ENCODE assay signal across 8 mouse cellular contexts in genomic region chr13:37508385-37509351, GRCm38 (mm10).
DNase-seq lines count a peak whose midpoint lies in the region; ATAC-seq lines count a peak whose summit lies in the region.

No protein-coding gene starts in this region.

- no peak overlapping the region for H3K4me3 ChIP-seq in heart, embryonic 15.5 days

- no peaks in the 10 kb centered on the region for H3K9me3 ChIP-seq in heart, embryonic 15.5 days (replicated peaks)

- H3K27ac ChIP-seq in heart, embryonic 15.5 days, result peak overlapping the region; percentile 85

- peak; percentile 57 for DNase-seq in embryo, embryonic 10 days (ENCODE audit: low spot score)
- no peak for DNase-seq in embryo, embryonic 10.5 days (ENCODE audit: low spot score)
- DNase-seq in adrenal gland, postnatal 14 days, result peak; percentile 76
- DNase-seq in kidney, postnatal 10 days, result peak; percentile 56
- DNase-seq in lung, postnatal 36 days, result peak; percentile 76
- no peak for DNase-seq in frontal cortex, postnatal 25 days (ENCODE audit: low spot score in 2 of 2)
- DNase-seq in frontal cortex, adult 2 months (ENCODE audit: extremely low spot score in 1 of 2, low spot score in 1 of 2), result no peak

- peak; percentile 14; the same call in 1 of the 2 replicates for ATAC-seq in heart, embryonic 15.5 days (replicated peaks; ENCODE audit: insufficient number of reproducible peaks, insufficient read depth, low FRiP score, low read depth)

- WGBS in heart, embryonic 15.5 days, result 34% methylated on average over 19 of the region's 19 CpGs

- H3K36me3 ChIP-seq in heart, embryonic 15.5 days, result no peaks in the 10 kb centered on the region

- 0 out of 2 replicates have a peak overlapping the region, but pooled peaks have one; percentile 4 for H3K9ac ChIP-seq in heart, embryonic 15.5 days

- H3K4me1 ChIP-seq in heart, embryonic 15.5 days (replicated peaks), result peaks cover 51% of the 10 kb centered on the region

- H3K4me2 ChIP-seq in heart, embryonic 15.5 days, result peak overlapping the region; percentile 36

- H3K27me3 ChIP-seq in heart, embryonic 15.5 days, result no peaks in the 10 kb centered on the region

Comparison
In these comparisons a context has a peak if more than half of its experiments do, and no peak if none do; other contexts are left out.
1. DNase-seq: peak in embryo, embryonic 10 days (single experiment), adrenal gland, postnatal 14 days (single experiment), kidney, postnatal 10 days (single experiment) and lung, postnatal 36 days (single experiment); none in embryo, embryonic 10.5 days (single experiment), frontal cortex, postnatal 25 days (0 of 2) and frontal cortex, adult 2 months (0 of 2).